Mouse (Mus musculus) limb, embryonic 14.5 days (tissue): ENCODE measurements at regions not wholly inside any gene's neighbourhood (a gene's known extent, or its start where the extent isn't known, plus 50 kb on each side); places are given as distances from the start of the nearest gene placed in this dataset.

Experiments used
- ATAC-seq: fragments of 200-750 bp; cut with Nextera tagmentation; 2 replicates; pipeline ENCODE4 v1.8.0; 2017; ENCODE audit warnings: low read depth, moderate number of reproducible peaks, moderate TSS enrichment; ENCODE audit not compliant: low FRiP score
- DNase-seq: peaks from one replicate; pipeline ENCODE4 v3.0.0-alpha.2; 2015; ENCODE audit warnings: low spot score
- H3K27ac ChIP-seq: fragments of 300-500 bp; sonication (generic); replicated peaks from 2 replicates; pipeline ENCODE4 v1.5.1; 2014; ENCODE audit warnings: low read depth, mild to moderate bottlenecking, low read length, moderate library complexity, mixed read lengths
- H3K27me3 ChIP-seq: fragments of 300-500 bp; sonication (generic); 2 replicates; pipeline ENCODE4 v1.6.1; 2014; ENCODE audit warnings: low read length, mixed read lengths; ENCODE audit not compliant: control insufficient read depth, insufficient read depth
- H3K36me3 ChIP-seq: fragments of 300-500 bp; sonication (generic); 2 replicates; pipeline ENCODE4 v1.6.1; 2014; ENCODE audit warnings: mild to moderate bottlenecking, low read length, moderate library complexity, mixed read lengths; ENCODE audit not compliant: control insufficient read depth, insufficient read depth
- H3K4me1 ChIP-seq: fragments of 300-500 bp; sonication (generic); 2 replicates; pipeline ENCODE4 v1.6.1; 2014; ENCODE audit warnings: antibody characterized with exemption, low read length, mixed read lengths; ENCODE audit not compliant: control insufficient read depth, insufficient read depth
- H3K4me2 ChIP-seq: fragments of 300-500 bp; sonication (generic); replicated peaks from 2 replicates; pipeline ENCODE4 v1.6.1; 2014; ENCODE audit warnings: low read depth, mild to moderate bottlenecking, low read length, moderate library complexity; ENCODE audit not compliant: severe bottlenecking
- H3K4me3 ChIP-seq: fragments of 300-500 bp; sonication (generic); replicated peaks from 2 replicates; pipeline ENCODE4 v1.5.1; 2014; ENCODE audit warnings: low read length
- H3K9ac ChIP-seq: fragments of 300-500 bp; sonication (generic); 2 replicates; pipeline ENCODE4 v1.6.1; 2014; ENCODE audit warnings: mild to moderate bottlenecking, low read depth, low read length, moderate library complexity; ENCODE audit not compliant: severe bottlenecking
- H3K9me3 ChIP-seq: fragments of 300-500 bp; sonication (generic); 2 replicates; pipeline ENCODE4 v1.6.1; 2016; ENCODE audit warnings: low read length; ENCODE audit not compliant: control insufficient read depth
- POLR2A ChIP-seq: fragments of 200-500 bp; IDR thresholded peaks from 2 replicates; pipeline ENCODE4 v1.8.0; 2012; ENCODE audit warnings: inconsistent platforms, mild to moderate bottlenecking, moderate library complexity, borderline replicate concordance; ENCODE audit not compliant: insufficient read depth, insufficient read length; ENCODE audit errors: extremely low read depth
- WGBS: fragments of 180-500 bp; shearing (Covaris S2); extraction: QIAGEN DNeasy Blood & Tissue Kit; methylation state at CpG from one replicate; pipeline ENCODE4 v1.1.7; 2014; 5-methylcytosine and 5-hydroxymethylcytosine counted together

GRCm38 (mm10) chr3:17452984-17453383 lies 495.2 kb upstream of the Cypt12 start:
- ATAC-seq: no peak
- Histone ChIP-seq H3K4me3 (no peak overlapping the region), H3K9me3 (no peaks in the 10 kb centered on the region), H3K4me1 (no peaks in the 10 kb centered on the region), H3K9ac (no peak overlapping the region), H3K36me3 (no peaks in the 10 kb centered on the region), H3K27ac (no peak overlapping the region), H3K4me2 (no peak overlapping the region), H3K27me3 (no peaks in the 10 kb centered on the region)
- no peak for TF ChIP-seq POLR2A
- WGBS: 76% methylated on average over 1 of the region's 1 CpGs
- DNase-seq: no peak

DNA sequence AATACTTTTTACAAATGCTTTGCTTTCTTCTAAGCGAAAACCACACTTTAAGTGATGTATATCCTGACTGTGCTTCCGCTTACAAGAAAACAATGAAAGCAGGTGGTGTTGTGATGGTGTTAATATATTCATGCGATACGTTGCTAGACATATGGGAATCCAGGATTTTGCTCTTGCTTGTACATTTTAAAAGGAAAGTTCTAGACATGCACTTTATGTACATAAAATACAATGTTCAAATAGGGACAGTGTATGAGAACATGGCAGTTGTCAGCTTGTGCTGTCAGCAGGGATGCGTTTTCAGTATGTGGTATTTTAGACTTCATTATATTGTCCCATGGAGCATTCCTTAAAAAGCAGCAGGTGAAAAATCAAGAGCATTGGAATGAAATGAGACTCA lies 487.7 kb upstream of the Cypt12 start:
- WGBS: 89% methylated on average over 5 of the region's 5 CpGs
- H3K4me1 ChIP-seq: no peaks in the 10 kb centered on the region
- ATAC-seq (no peak), DNase-seq (no peak)
- no peak overlapping the region for H3K4me3 ChIP-seq
- H3K4me2 ChIP-seq: no peak overlapping the region
- no peak overlapping the region for H3K9ac ChIP-seq
- no peak for TF ChIP-seq POLR2A
- H3K9me3 ChIP-seq: no peaks in the 10 kb centered on the region
- H3K27me3 ChIP-seq: no peaks in the 10 kb centered on the region
- no peaks in the 10 kb centered on the region for H3K36me3 ChIP-seq
- no peak overlapping the region for H3K27ac ChIP-seq

DNA sequence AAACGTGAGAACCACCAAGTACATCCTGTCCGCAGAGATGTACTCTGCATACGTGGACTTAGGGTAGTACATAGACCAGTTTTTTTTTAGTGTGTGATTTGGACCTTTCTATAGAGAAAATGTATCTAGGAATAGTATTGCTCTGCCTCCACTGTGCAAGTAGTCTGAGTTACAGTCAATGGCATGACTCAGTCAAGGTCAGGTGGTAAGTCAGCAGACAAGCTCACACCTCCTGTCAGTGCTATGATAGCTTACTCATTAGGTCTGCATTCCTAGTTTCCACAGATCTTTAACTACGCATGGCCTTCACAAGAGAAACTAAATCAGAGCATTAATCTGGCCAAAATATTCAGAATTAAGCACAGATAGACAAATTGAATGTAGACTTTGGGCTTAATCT lies 486.8 kb upstream of the Cypt12 start:
- Histone ChIP-seq H3K4me1 (no peaks in the 10 kb centered on the region), H3K4me2 (no peak overlapping the region), H3K4me3 (no peak overlapping the region), H3K9ac (no peak overlapping the region), H3K9me3 (no peaks in the 10 kb centered on the region), H3K27ac (no peak overlapping the region), H3K36me3 (no peaks in the 10 kb centered on the region), H3K27me3 (no peaks in the 10 kb centered on the region)
- no peak for DNase-seq
- TF ChIP-seq POLR2A: no peak
- WGBS: 83% methylated on average over 4 of the region's 4 CpGs
- no peak for ATAC-seq

DNA sequence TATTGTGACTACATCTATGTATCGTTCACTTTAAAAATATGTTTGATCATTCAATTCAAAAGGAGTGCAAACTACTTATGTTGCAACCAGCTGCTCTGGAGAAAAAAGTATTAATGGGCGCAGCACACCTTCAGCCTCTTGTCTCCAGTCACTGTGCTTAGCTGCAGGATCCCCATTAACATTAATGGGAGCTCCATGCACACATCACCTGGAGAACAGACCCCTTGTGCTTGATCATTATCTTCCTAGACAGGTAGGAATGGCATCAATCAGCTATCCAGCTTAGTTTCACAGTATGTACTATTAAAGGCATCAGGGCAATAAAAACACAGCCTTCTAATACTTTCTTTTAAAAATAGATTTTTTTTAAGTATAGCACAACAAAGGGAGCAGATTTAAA lies 474.4 kb upstream of the Cypt12 start:
- H3K4me3 ChIP-seq: no peak overlapping the region
- no peak overlapping the region for H3K4me2 ChIP-seq
- H3K9ac ChIP-seq: no peak overlapping the region
- no peaks in the 10 kb centered on the region for H3K4me1 ChIP-seq
- no peaks in the 10 kb centered on the region for H3K9me3 ChIP-seq
- DNase-seq: no peak
- no peak for ATAC-seq
- no peak for TF ChIP-seq POLR2A
- no peaks in the 10 kb centered on the region for H3K27me3 ChIP-seq
- H3K36me3 ChIP-seq: no peaks in the 10 kb centered on the region
- WGBS: 75% methylated on average over 2 of the region's 2 CpGs
- no peak overlapping the region for H3K27ac ChIP-seq

DNA sequence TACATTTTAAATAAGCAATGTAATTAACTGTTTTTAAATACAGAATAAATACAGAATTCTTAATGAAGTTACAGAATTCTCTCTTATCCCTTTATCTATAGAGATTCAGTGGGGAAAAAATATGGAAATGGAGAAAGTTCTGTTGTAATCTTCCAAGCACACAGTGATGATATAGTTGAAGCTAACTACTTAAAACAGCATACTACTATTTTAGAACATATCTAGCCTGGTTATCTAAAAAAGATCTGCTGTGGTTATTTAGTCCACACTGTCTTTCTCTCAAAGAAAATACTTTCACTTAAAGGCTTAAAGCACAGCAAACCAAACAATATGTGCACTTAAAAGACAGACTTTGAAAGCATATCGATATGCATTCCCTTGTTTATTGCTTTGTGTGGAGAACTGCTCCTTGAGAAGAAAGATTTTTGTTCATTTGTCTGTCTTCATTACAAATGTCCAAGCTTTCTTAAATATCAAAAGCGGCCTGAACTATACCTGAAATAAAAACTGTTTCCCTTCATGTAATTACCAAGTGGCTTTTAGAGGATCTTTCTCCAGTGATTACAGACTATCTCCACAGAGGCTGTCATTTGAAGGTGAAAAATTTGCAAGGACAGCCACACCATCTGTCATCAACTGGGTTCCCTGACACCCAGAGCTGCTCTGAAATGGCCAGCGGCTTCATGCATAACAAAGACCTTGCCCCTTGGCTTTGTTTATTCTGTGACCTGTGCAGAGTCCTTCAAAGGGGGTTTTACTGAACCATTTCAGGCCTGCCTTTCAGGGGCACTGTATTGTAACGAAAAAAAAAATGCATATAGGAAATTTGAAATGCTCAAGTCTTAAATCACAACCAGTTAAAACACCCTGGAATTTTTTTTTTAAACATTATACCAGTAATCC lies 458.7 kb upstream of the Cypt12 start:
- no peak overlapping the region for H3K4me2 ChIP-seq
- H3K9ac ChIP-seq: no peak overlapping the region
- TF ChIP-seq POLR2A: no peak
- H3K4me3 ChIP-seq: no peak overlapping the region
- H3K27ac ChIP-seq: no peak overlapping the region
- no peaks in the 10 kb centered on the region for H3K36me3 ChIP-seq
- no peaks in the 10 kb centered on the region for H3K4me1 ChIP-seq
- DNase-seq (no peak), ATAC-seq (no peak)
- WGBS: 28% methylated on average over 4 of the region's 4 CpGs
- no peaks in the 10 kb centered on the region for H3K27me3 ChIP-seq
- H3K9me3 ChIP-seq: no peaks in the 10 kb centered on the region

- Histone ChIP-seq H3K4me3 (no peak overlapping the region), H3K9me3 (no peaks in the 10 kb centered on the region), H3K4me1 (no peaks in the 10 kb centered on the region), H3K27me3 (no peaks in the 10 kb centered on the region), H3K9ac (no peak overlapping the region), H3K4me2 (no peak overlapping the region), H3K36me3 (no peaks in the 10 kb centered on the region), H3K27ac (no peak overlapping the region)
- ATAC-seq: no peak
- no peak for TF ChIP-seq POLR2A
- DNase-seq: no peak
Observed at GRCm38 (mm10) chr3:17490632-17491031, 457.6 kb upstream of the Cypt12 start.
